Mouse (Mus musculus) embryonic facial prominence, embryonic 10.5 days (tissue): ENCODE measurements around the gene Gm3233. TPM values are rescaled to one million over a fixed set of nuclear protein-coding genes. Genes with fewer than 3 reads are reported as not detected.
"Not testable (repeated sequence)": the region's sequence is repeated elsewhere in the genome, so short reads cannot be mapped to it uniquely, and the experiment has no call there.

Experiments used
- DNase-seq: peaks from one replicate; pipeline ENCODE4 v3.0.0-alpha.2; 2017; ENCODE audit warnings: low spot score
- H3K27ac ChIP-seq: fragments of 300-500 bp; sonication (generic); replicated peaks from 2 replicates; pipeline ENCODE4 v1.5.1; 2016; ENCODE audit warnings: mild to moderate bottlenecking
- H3K27me3 ChIP-seq: fragments of 300-500 bp; sonication (generic); replicated peaks from 2 replicates; pipeline ENCODE4 v1.6.1; 2016; ENCODE audit warnings: low read depth, mild to moderate bottlenecking; ENCODE audit not compliant: poor library complexity, severe bottlenecking
- H3K36me3 ChIP-seq: fragments of 300-500 bp; sonication (generic); replicated peaks from 2 replicates; pipeline ENCODE4 v1.6.1; 2016; ENCODE audit warnings: mild to moderate bottlenecking, moderate library complexity
- H3K4me1 ChIP-seq: fragments of 300-500 bp; sonication (generic); 2 replicates; pipeline ENCODE4 v1.6.1; 2016
- H3K4me3 ChIP-seq: fragments of 300-500 bp; sonication (generic); 2 replicates; pipeline ENCODE4 v1.5.1; 2016; ENCODE audit warnings: mild to moderate bottlenecking, moderate library complexity
- H3K9me3 ChIP-seq: fragments of 300-500 bp; sonication (generic); 2 replicates; pipeline ENCODE4 v1.6.1; 2016; ENCODE audit warnings: mild to moderate bottlenecking
- WGBS: fragments of 180-500 bp; shearing (Covaris S2); methylation state at CpG from one replicate; pipeline ENCODE4 v1.1.7; 2016; 5-methylcytosine and 5-hydroxymethylcytosine counted together
- polyA plus RNA-seq: library from polyadenylated mRNA; unstranded; fragments of >200 nt; fragmentation: Nextera tagmentation; extraction: Ambion mirVana; gene quantifications from 2 replicates; pipeline ENCODE4 v1.2.1, GENCODE M21; 2016

The Gm3233 gene
- not detected in 2 replicates for polyA plus RNA-seq

- not testable (repeated sequence) for DNase-seq, H3K4me1 ChIP-seq, H3K4me3 ChIP-seq, H3K27ac ChIP-seq, H3K27me3 ChIP-seq, H3K36me3 ChIP-seq, H3K9me3 ChIP-seq
- 33% methylated on average over 1 of the region's 1 CpGs for WGBS
Observed at GRCm38 (mm10) chr10:77759582-77759981, at the start of gene Gm3233. Gm3233 (minus strand) TSS chr10:77759682.

- 81% methylated on average over 3 of the region's 3 CpGs for WGBS
- H3K27ac ChIP-seq, result no peak overlapping the region
Observed at GRCm38 (mm10) chr10:77804095-77804494, 44.6 kb upstream of the Gm3233 start.

GRCm38 (mm10) chr10:77798921-77799508 lies 39.5 kb upstream of the Gm3233 start, which contains the start of gene Gm19668:
Gm19668 (minus strand) TSS chr10:77799133.
- Histone ChIP-seq H3K9me3 (no peaks in the 10 kb centered on the region), H3K4me3 (no peak within 1 kb of the TSS), H3K36me3 (no peaks in the 10 kb centered on the region), H3K4me1 (peaks cover 15% of the 10 kb centered on the region), H3K27me3 (no peaks in the 10 kb centered on the region), H3K27ac (no peak within 1 kb of the TSS)
- WGBS, result 66% methylated on average over 8 of the region's 8 CpGs
- no peak for DNase-seq

More at GRCm38 (mm10) chr10:77804095-77804494, 44.6 kb upstream of the Gm3233 start:
- DNase-seq, result no peak
- H3K4me3 ChIP-seq, result no peak overlapping the region
- 0 out of 2 replicates have a peak, but pooled peaks cover 2% of the 10 kb centered on the region for H3K4me1 ChIP-seq
- peaks cover 4% of the 10 kb centered on the region; the same call in 1 of the 2 replicates for H3K9me3 ChIP-seq
- H3K36me3 ChIP-seq, result no peaks in the 10 kb centered on the region
- no peaks in the 10 kb centered on the region for H3K27me3 ChIP-seq

GRCm38 (mm10) chr10:77798164-77798920 lies 38.9 kb upstream of the Gm3233 start:
- peaks cover 22% of the 10 kb centered on the region for H3K4me1 ChIP-seq
- not testable (repeated sequence) for H3K27ac ChIP-seq, H3K9me3 ChIP-seq, H3K36me3 ChIP-seq, H3K27me3 ChIP-seq, H3K4me3 ChIP-seq, DNase-seq
- WGBS, result 28% methylated on average over 3 of the region's 3 CpGs

- Histone ChIP-seq H3K36me3 (no peaks in the 10 kb centered on the region), H3K4me3 (no peak overlapping the region), H3K9me3 (no peaks in the 10 kb centered on the region), H3K27me3 (no peaks in the 10 kb centered on the region), H3K4me1 (peaks cover 23% of the 10 kb centered on the region), H3K27ac (no peak overlapping the region)
- WGBS, result 10% methylated on average over 3 of the region's 3 CpGs
- no peak for DNase-seq
Observed at GRCm38 (mm10) chr10:77797677-77798076, 38.2 kb upstream of the Gm3233 start.

GRCm38 (mm10) chr10:77794976-77795375 lies 35.5 kb upstream of the Gm3233 start, which contains the start of gene Gm9639:
Gm9639 (minus strand) TSS chr10:77795076.
- no peak within 1 kb of the TSS for H3K27ac ChIP-seq
- H3K9me3 ChIP-seq, result no peaks in the 10 kb centered on the region
- peaks cover 23% of the 10 kb centered on the region for H3K4me1 ChIP-seq
- no peak for DNase-seq
- H3K36me3 ChIP-seq, result no peaks in the 10 kb centered on the region
- H3K27me3 ChIP-seq, result no peaks in the 10 kb centered on the region
- no peak within 1 kb of the TSS for H3K4me3 ChIP-seq
- 53% methylated on average over 2 of the region's 2 CpGs for WGBS

GRCm38 (mm10) chr10:77788621-77789020 lies 29.1 kb upstream of the Gm3233 start:
- no peak overlapping the region for H3K27ac ChIP-seq
- no peak overlapping the region for H3K4me3 ChIP-seq
- no peaks in the 10 kb centered on the region for H3K36me3 ChIP-seq
- H3K9me3 ChIP-seq, result no peaks in the 10 kb centered on the region
- no peak for DNase-seq
- H3K4me1 ChIP-seq, result 0 out of 2 replicates have a peak, but pooled peaks cover 4% of the 10 kb centered on the region
- no peaks in the 10 kb centered on the region for H3K27me3 ChIP-seq
- WGBS, result 81% methylated on average over 2 of the region's 2 CpGs

- 61% methylated on average over 1 of the region's 1 CpGs for WGBS
- not testable (repeated sequence) for H3K4me3 ChIP-seq, H3K4me1 ChIP-seq, DNase-seq, H3K27ac ChIP-seq, H3K36me3 ChIP-seq, H3K27me3 ChIP-seq, H3K9me3 ChIP-seq
Observed at GRCm38 (mm10) chr10:77787876-77788275, 28.4 kb upstream of the Gm3233 start, which contains the start of gene Gm7137. Gm7137 (minus strand) TSS chr10:77788200.

GRCm38 (mm10) chr10:77783396-77783795 lies 23.9 kb upstream of the Gm3233 start:
- not testable (repeated sequence) for H3K27me3 ChIP-seq, H3K4me3 ChIP-seq, H3K4me1 ChIP-seq, H3K27ac ChIP-seq, H3K9me3 ChIP-seq, DNase-seq, H3K36me3 ChIP-seq
- WGBS, result 96% methylated on average over 3 of the region's 3 CpGs

- H3K27me3 ChIP-seq, H3K4me3 ChIP-seq, H3K4me1 ChIP-seq, H3K27ac ChIP-seq, H3K36me3 ChIP-seq, DNase-seq, H3K9me3 ChIP-seq: not testable (repeated sequence)
- 56% methylated on average over 1 of the region's 1 CpGs for WGBS
Observed at GRCm38 (mm10) chr10:77782442-77782841, 23.0 kb upstream of the Gm3233 start, which contains the start of gene Gm3250. Gm3250 (minus strand) TSS chr10:77782542.

GRCm38 (mm10) chr10:77776844-77777243 lies 17.4 kb upstream of the Gm3233 start, which contains the start of gene Gm7138:
Gm7138 (minus strand) TSS chr10:77776944.
- not testable (repeated sequence) for H3K9me3 ChIP-seq, H3K36me3 ChIP-seq, H3K4me3 ChIP-seq, H3K27ac ChIP-seq, H3K27me3 ChIP-seq, DNase-seq, H3K4me1 ChIP-seq
- 85% methylated on average over 1 of the region's 1 CpGs for WGBS

- not testable (repeated sequence) for H3K36me3 ChIP-seq, H3K4me1 ChIP-seq, DNase-seq, H3K4me3 ChIP-seq, H3K27ac ChIP-seq, H3K9me3 ChIP-seq, H3K27me3 ChIP-seq
- WGBS, result 98% methylated on average over 3 of the region's 3 CpGs
Observed at GRCm38 (mm10) chr10:77772142-77772541, 12.7 kb upstream of the Gm3233 start.

GRCm38 (mm10) chr10:77771225-77771624 lies 11.7 kb upstream of the Gm3233 start, which contains the start of gene Gm3238:
Gm3238 (minus strand) TSS chr10:77771325.
- H3K4me1 ChIP-seq, H3K27me3 ChIP-seq, H3K27ac ChIP-seq, H3K9me3 ChIP-seq, H3K36me3 ChIP-seq, H3K4me3 ChIP-seq, DNase-seq: not testable (repeated sequence)
- 79% methylated on average over 1 of the region's 1 CpGs for WGBS
